ENCODE assay signal across 31 mouse cellular contexts in the genomic region with DNA sequence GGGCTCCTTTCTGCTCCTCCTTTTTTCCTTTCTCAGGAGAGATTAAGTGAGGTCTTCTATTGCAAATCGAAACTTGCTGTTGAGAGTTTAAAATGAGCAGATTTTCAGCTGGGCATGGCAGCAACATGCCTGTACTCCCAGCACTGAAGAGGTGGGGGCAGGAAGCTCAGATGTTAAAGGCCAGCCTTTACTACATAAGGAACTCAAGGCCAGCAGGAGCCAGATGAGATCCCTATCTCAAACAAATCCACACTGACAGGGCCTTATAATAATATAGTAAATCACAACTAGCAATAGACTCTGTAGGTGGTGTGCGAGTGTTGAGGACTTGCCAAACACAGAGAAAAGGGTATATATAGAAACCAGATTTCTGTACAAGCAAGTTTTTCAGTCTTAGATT. TPM values are rescaled to one million over a fixed set of nuclear protein-coding genes. Genes with fewer than 3 reads are reported as not detected.
A peak's percentile ranks its signal among the peaks of the same experiment; 100 is the strongest.
DNase-seq lines count a peak whose midpoint lies in the region; ATAC-seq lines count a peak whose summit lies in the region.
"Had no signal": no experiment of that assay in that cellular context is flagged by ENCODE, and none has a peak within 500 bp of the region (broad histone marks: within the 10 kb centered on the region; RNA-seq: fewer than 3 reads in every experiment).

No protein-coding gene starts in this region.

- no peak overlapping the region for H3K4me2 ChIP-seq in forebrain, embryonic 15.5 days (replicated peaks)
- H3K4me2 ChIP-seq: embryonic facial prominence, embryonic 15.5 days; forebrain, embryonic 12.5 days; heart, embryonic 12.5 days; heart, embryonic 15.5 days; hindbrain, embryonic 14.5 days had no signal

- H3K36me3 ChIP-seq in forebrain, embryonic 15.5 days, result peaks cover 14% of the 10 kb centered on the region

- no peaks in the 10 kb centered on the region for H3K27me3 ChIP-seq in forebrain, embryonic 15.5 days
- H3K27me3 ChIP-seq: embryonic facial prominence, embryonic 15.5 days; forebrain, embryonic 12.5 days; heart, embryonic 12.5 days; heart, embryonic 15.5 days; Patski had no signal

- peak; percentile 14 to 29 for DNase-seq in frontal cortex, adult 2 months (ENCODE audit: extremely low spot score in 1 of 2, low spot score in 1 of 2)
- DNase-seq in frontal cortex, postnatal 14 days (ENCODE audit: low spot score in 2 of 2), result no peak
- DNase-seq in right cerebral cortex, adult 18-20 months, result peak; percentile 9
- DNase-seq in right cerebral cortex, postnatal 14 days, result no peak
- peak; percentile 32 for DNase-seq in brain, adult 2 months (ENCODE audit: low read depth, low spot score)
- DNase-seq in cerebellum, adult 18-20 months, result no peak
- DNase-seq: adrenal gland, postnatal 10 days; adrenal gland, postnatal 36 days; cerebellum, adult 11 months; cerebellum, adult 8-10 months; cerebellum, postnatal 10 days; cerebellum, postnatal 36 days; embryo, embryonic 11 days; gastrocnemius, adult 2 months; gastrocnemius, postnatal 14 days; heart, adult 18-20 months; heart, postnatal 10 days; heart, postnatal 4 days; kidney, adult 18-20 months had no signal

- no peak overlapping the region for H3K4me3 ChIP-seq in forebrain, embryonic 15.5 days
- H3K4me3 ChIP-seq: embryonic facial prominence, embryonic 15.5 days; forebrain, embryonic 12.5 days; gastrocnemius, adult 2 months; heart, embryonic 12.5 days; heart, embryonic 15.5 days had no signal

- H3K9ac ChIP-seq in forebrain, embryonic 15.5 days (replicated peaks), result no peak overlapping the region
- H3K9ac ChIP-seq: embryonic facial prominence, embryonic 15.5 days; forebrain, embryonic 12.5 days; heart, embryonic 12.5 days; heart, embryonic 15.5 days; hindbrain, embryonic 14.5 days had no signal

- no peaks in the 10 kb centered on the region for H3K4me1 ChIP-seq in forebrain, embryonic 15.5 days
- H3K4me1 ChIP-seq: embryonic facial prominence, embryonic 15.5 days; forebrain, embryonic 12.5 days; heart, embryonic 12.5 days had no signal

- no peak for ATAC-seq in forebrain, embryonic 15.5 days (replicated peaks)
- ATAC-seq: forebrain, embryonic 16.5 days; hindbrain, postnatal 0 days; inflammation-experienced regulatory T-cells, adult 6 months; intestine, embryonic 16.5 days; Patski had no signal

- WGBS in forebrain, embryonic 15.5 days, result 88% methylated on average over 2 of the region's 2 CpGs

- H3K9me3 ChIP-seq in forebrain, embryonic 15.5 days, result no peaks in the 10 kb centered on the region
- H3K9me3 ChIP-seq: embryonic facial prominence, embryonic 15.5 days; forebrain, embryonic 12.5 days; G1E; heart, embryonic 12.5 days; heart, embryonic 15.5 days had no signal

- no peak overlapping the region for H3K27ac ChIP-seq in forebrain, embryonic 15.5 days (replicated peaks)
- H3K27ac ChIP-seq: embryonic facial prominence, embryonic 15.5 days; forebrain, embryonic 12.5 days; gastrocnemius, adult 2 months; heart, embryonic 15.5 days; hindbrain, embryonic 14.5 days; hindbrain, postnatal 0 days had no signal

RNA-seq across cellular contexts. Expression of gene Zbtb44, which starts 28.3 kb away (rescaled TPM):
- 8.4 and 9.5 TPM in 2 replicates for polyA plus RNA-seq in frontal cortex, adult 2 months (2012; rRNA removed)
- 5.0 and 5.6 TPM in 2 replicates for polyA plus RNA-seq in forebrain, embryonic 15.5 days (2015; fragmentation: Nextera tagmentation; extraction: Ambion mirVana)

Comparison
In these comparisons a context has a peak if more than half of its experiments do, and no peak if none do; other contexts are left out.
1. DNase-seq: peak in frontal cortex, adult 2 months (2 of 2), right cerebral cortex, adult 18-20 months (single experiment) and brain, adult 2 months (single experiment); none in frontal cortex, postnatal 14 days (0 of 2), right cerebral cortex, postnatal 14 days (single experiment) and cerebellum, adult 18-20 months (0 of 2).